Mouse (Mus musculus) liver, embryonic 11.5 days (tissue): ENCODE results near the gene Lcn5. TPM values are rescaled to one million over a fixed set of nuclear protein-coding genes. Genes with fewer than 3 reads are reported as not detected.
A peak's percentile ranks its signal among the peaks of the same experiment; 100 is the strongest.

ENCODE experiments used
- ATAC-seq: fragments of 200-750 bp; cut with Nextera tagmentation; replicated peaks from 2 replicates; pipeline ENCODE4 v1.8.0; 2017; ENCODE audit warnings: moderate number of reproducible peaks, mild to moderate bottlenecking, moderate TSS enrichment, moderate library complexity; ENCODE audit not compliant: low FRiP score
- DNase-seq: peaks from one replicate; pipeline ENCODE4 v3.0.0-alpha.2; 2017; ENCODE audit warnings: low spot score
- H3K27ac ChIP-seq: fragments of 300-500 bp; sonication (generic); 2 replicates; pipeline ENCODE4 v1.5.1; 2014; ENCODE audit warnings: mild to moderate bottlenecking, low read depth, low read length, control low read depth
- H3K27me3 ChIP-seq: fragments of 300-500 bp; sonication (generic); replicated peaks from 2 replicates; pipeline ENCODE4 v1.6.1; 2014; ENCODE audit warnings: low read length, mixed read lengths; ENCODE audit not compliant: control insufficient read depth, insufficient read depth
- H3K36me3 ChIP-seq: fragments of 300-500 bp; sonication (generic); 2 replicates; pipeline ENCODE4 v1.6.1; 2014; ENCODE audit warnings: mild to moderate bottlenecking, low read length, moderate library complexity, mixed read lengths; ENCODE audit not compliant: control insufficient read depth, insufficient read depth
- H3K4me1 ChIP-seq: fragments of 300-500 bp; sonication (generic); replicated peaks from 2 replicates; pipeline ENCODE4 v1.6.1; 2014; ENCODE audit warnings: low read length, mixed read lengths; ENCODE audit not compliant: control insufficient read depth, insufficient read depth
- H3K4me2 ChIP-seq: fragments of 300-500 bp; sonication (generic); 2 replicates; pipeline ENCODE4 v1.6.1; 2014; ENCODE audit warnings: mild to moderate bottlenecking, control low read depth, moderate library complexity
- H3K4me3 ChIP-seq: fragments of 300-500 bp; sonication (generic); 2 replicates; pipeline ENCODE4 v1.5.1; 2014; ENCODE audit warnings: low read depth, low read length, control low read depth
- H3K9ac ChIP-seq: fragments of 300-500 bp; sonication (generic); 2 replicates; pipeline ENCODE4 v1.6.1; 2014; ENCODE audit warnings: low read depth, low read length, control low read depth
- H3K9me3 ChIP-seq: fragments of 300-500 bp; sonication (generic); 2 replicates; pipeline ENCODE4 v1.6.1; 2016; ENCODE audit warnings: low read length, inconsistent platforms, mixed read lengths; ENCODE audit not compliant: control insufficient read depth
- WGBS: fragments of 180-500 bp; shearing (Covaris S2); extraction: QIAGEN DNeasy Blood & Tissue Kit; methylation state at CpG from one replicate; pipeline ENCODE4 v1.1.7; 2014; 5-methylcytosine and 5-hydroxymethylcytosine counted together
- polyA plus RNA-seq: library from polyadenylated mRNA; unstranded; fragments of >200 nt; fragmentation: Nextera tagmentation; extraction: Ambion mirVana; gene quantifications from 2 replicates; pipeline ENCODE4 v1.2.1, GENCODE M21; 2014

The Lcn5 gene
- polyA plus RNA-seq, 1 experiment from 2014 or later: not detected

- Histone ChIP-seq H3K4me1 (no peaks in the 10 kb centered on the region; the same call in 1 of the 2 replicates), H3K9me3 (no peaks in the 10 kb centered on the region), H3K4me2 (no peak within 1 kb of the TSS), H3K27me3 (no peaks in the 10 kb centered on the region), H3K9ac (no peak within 1 kb of the TSS), H3K36me3 (no peaks in the 10 kb centered on the region), H3K27ac (peak within 1 kb of the TSS; percentile 19; the same call in 1 of the 2 replicates), H3K4me3 (no peak within 1 kb of the TSS)
- DNase-seq (no peak), ATAC-seq (no peak)
- 68% methylated on average over 6 of the region's 6 CpGs for WGBS
Measured at GRCm38 (mm10) chr2:25627811-25628210, 29.9 kb upstream of the Lcn5 start, which contains the start of gene Fcna. Fcna (minus strand) TSS chr2:25628030.

GRCm38 (mm10) chr2:25628738-25629137 is 29.0 kb upstream of the Lcn5 start:
- Histone ChIP-seq H3K27ac (peak overlapping the region; percentile 19; the same call in 1 of the 2 replicates), H3K4me2 (no peak overlapping the region), H3K4me1 (no peaks in the 10 kb centered on the region; the same call in 1 of the 2 replicates), H3K4me3 (no peak overlapping the region), H3K36me3 (no peaks in the 10 kb centered on the region), H3K9me3 (no peaks in the 10 kb centered on the region), H3K9ac (no peak overlapping the region), H3K27me3 (no peaks in the 10 kb centered on the region)
- 39% methylated on average over 4 of the region's 4 CpGs for whole genome bisulfite sequencing
- ATAC-seq: no peak
- DNase-seq: no peak

- Histone ChIP-seq H3K36me3 (no peaks in the 10 kb centered on the region), H3K9me3 (no peaks in the 10 kb centered on the region), H3K27me3 (no peaks in the 10 kb centered on the region), H3K4me2 (no peak overlapping the region), H3K27ac (no peak overlapping the region), H3K4me3 (no peak overlapping the region), H3K4me1 (no peaks in the 10 kb centered on the region; the same call in 1 of the 2 replicates), H3K9ac (no peak overlapping the region)
- DNase-seq: no peak
- no peak for ATAC-seq
- 73% methylated on average over 3 of the region's 3 CpGs for WGBS
Measured at GRCm38 (mm10) chr2:25633616-25634015, 24.1 kb upstream of the Lcn5 start.

GRCm38 (mm10) chr2:25634046-25634445 is 23.7 kb upstream of the Lcn5 start:
- no peak for DNase-seq

GRCm38 (mm10) chr2:25639890-25640289 is 17.9 kb upstream of the Lcn5 start:
- WGBS: 17% methylated on average over 6 of the region's 6 CpGs
- Histone ChIP-seq H3K4me1 (no peaks in the 10 kb centered on the region), H3K36me3 (no peaks in the 10 kb centered on the region), H3K27ac (no peak overlapping the region), H3K4me3 (no peak overlapping the region), H3K4me2 (no peak overlapping the region), H3K9me3 (no peaks in the 10 kb centered on the region), H3K9ac (no peak overlapping the region), H3K27me3 (no peaks in the 10 kb centered on the region)
- ATAC-seq: no peak
- no peak for DNase-seq

More at GRCm38 (mm10) chr2:25634046-25634445, 23.7 kb upstream of the Lcn5 start:
- Histone ChIP-seq H3K36me3 (no peaks in the 10 kb centered on the region), H3K9ac (no peak overlapping the region), H3K27me3 (no peaks in the 10 kb centered on the region), H3K9me3 (no peaks in the 10 kb centered on the region), H3K4me2 (no peak overlapping the region), H3K27ac (no peak overlapping the region), H3K4me3 (no peak overlapping the region), H3K4me1 (no peaks in the 10 kb centered on the region)
- no peak for ATAC-seq
- 58% methylated on average over 1 of the region's 1 CpGs for WGBS

- Histone ChIP-seq H3K4me2 (no peak within 1 kb of the TSS), H3K36me3 (no peaks in the 10 kb centered on the region), H3K4me1 (no peaks in the 10 kb centered on the region), H3K27ac (no peak within 1 kb of the TSS), H3K4me3 (no peak within 1 kb of the TSS), H3K9ac (no peak within 1 kb of the TSS), H3K27me3 (0 out of 2 replicates have a peak, but pooled peaks cover 3% of the 10 kb centered on the region), H3K9me3 (no peaks in the 10 kb centered on the region)
- 67% methylated on average over 2 of the region's 2 CpGs for WGBS
- no peak for ATAC-seq
- no peak for DNase-seq
Measured at GRCm38 (mm10) chr2:25652902-25653301, 4.8 kb upstream of the Lcn5 start, which contains the start of gene Lcn8. Lcn8 (plus strand) TSS chr2:25653120.

- Histone ChIP-seq H3K9ac (no peak overlapping the region), H3K4me3 (no peak overlapping the region), H3K36me3 (no peaks in the 10 kb centered on the region), H3K27me3 (0 out of 2 replicates have a peak, but pooled peaks cover 3% of the 10 kb centered on the region), H3K27ac (no peak overlapping the region), H3K4me1 (no peaks in the 10 kb centered on the region), H3K9me3 (no peaks in the 10 kb centered on the region), H3K4me2 (no peak overlapping the region)
- ATAC-seq (no peak), DNase-seq (no peak)
- WGBS: 55% methylated on average over 1 of the region's 1 CpGs
Measured at GRCm38 (mm10) chr2:25654502-25654901, 3.2 kb upstream of the Lcn5 start.

GRCm38 (mm10) chr2:25656691-25657090 is 1.1 kb upstream of the Lcn5 start:
- DNase-seq: no peak
- Histone ChIP-seq H3K4me2 (no peak overlapping the region), H3K36me3 (no peaks in the 10 kb centered on the region), H3K27me3 (0 out of 2 replicates have a peak, but pooled peaks cover 3% of the 10 kb centered on the region), H3K9me3 (no peaks in the 10 kb centered on the region), H3K9ac (no peak overlapping the region), H3K27ac (no peak overlapping the region), H3K4me3 (no peak overlapping the region), H3K4me1 (no peaks in the 10 kb centered on the region)
- WGBS: 83% methylated on average over 4 of the region's 4 CpGs
- ATAC-seq: no peak

- ATAC-seq: no peak
- Histone ChIP-seq H3K36me3 (no peaks in the 10 kb centered on the region), H3K27me3 (0 out of 2 replicates have a peak, but pooled peaks cover 3% of the 10 kb centered on the region), H3K4me3 (no peak overlapping the region), H3K9ac (no peak overlapping the region), H3K4me2 (no peak overlapping the region), H3K27ac (no peak overlapping the region), H3K9me3 (no peaks in the 10 kb centered on the region), H3K4me1 (no peaks in the 10 kb centered on the region)
- WGBS: 82% methylated on average over 4 of the region's 4 CpGs
- DNase-seq: no peak
Measured at GRCm38 (mm10) chr2:25657246-25657645, 506 bp upstream of the Lcn5 start.
